Mouse (Mus musculus): ENCODE results near the gene Abt1. TPM values are rescaled to one million over a fixed set of nuclear protein-coding genes. Genes with fewer than 3 reads are reported as not detected.

Gene Abt1
- total RNA-seq, 1 experiment, result 15.5 TPM

DNA sequence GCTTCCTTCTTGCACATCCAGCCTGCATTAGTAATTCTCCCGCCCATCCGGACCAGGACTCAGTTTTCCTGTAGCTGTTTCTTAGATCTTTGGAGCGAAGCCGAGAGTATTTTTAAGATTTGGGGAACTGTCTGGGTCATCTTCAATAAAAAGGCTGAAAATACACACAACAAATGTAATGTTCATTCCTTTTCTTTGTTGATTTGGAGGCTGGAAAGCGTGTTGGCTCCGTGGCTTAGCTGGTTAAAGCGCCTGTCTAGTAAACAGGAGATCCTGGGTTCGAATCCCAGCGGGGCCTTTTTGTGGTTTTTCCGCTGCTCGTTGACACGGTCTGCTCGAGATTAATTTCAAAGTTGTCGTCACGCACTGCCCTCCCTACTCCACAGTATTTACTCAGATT is 26.7 kb upstream of the Abt1 start:
- Histone ChIP-seq H3K36me3 (ENCODE audit: control insufficient read depth, insufficient read depth, low read length, poor library complexity, severe bottlenecking) (no peaks in the 10 kb centered on the region), H3K9me3 (ENCODE audit: control insufficient read depth, insufficient read depth, low read depth, low read length) (no peaks in the 10 kb centered on the region), H3K4me1 (ENCODE audit: control insufficient read depth in 2 of 2, insufficient read depth in 2 of 2, low read length in 2 of 2, poor library complexity in 1 of 2) (peaks cover 0 to 3% of the 10 kb centered on the region in 2 experiments; a peak in 1 of 4 replicates), H3K27ac (ENCODE audit: insufficient read depth, low read depth, low read length, poor library complexity, severe bottlenecking) (no peak overlapping the region), H3K9ac (ENCODE audit: insufficient read depth, low read depth, low read length, poor library complexity, severe bottlenecking) (peak overlapping the region; percentile 66), H3K4me3 (ENCODE audit: insufficient read depth in 1 of 2, low read depth in 1 of 2, low read length in 2 of 2, poor library complexity in 1 of 2, severe bottlenecking in 1 of 2) (peak overlapping the region; percentile 60 to 70)
- in situ Hi-C loops (cut with MboI; ENCODE audit: low sequenced_read_pairs in 2 of 2, unreplicated experiment in 2 of 2), result no loop called here
- no peak for DNase-seq (ENCODE audit: low read depth, low spot score)
- TF ChIP-seq ZC3H11A (IDR thresholded peaks at IDR 0.05; ENCODE audit: borderline replicate concordance, low read depth, low read length), result no peak
- TF ChIP-seq ZNF384 (IDR thresholded peaks at IDR 0.05; ENCODE audit: low read depth, low read length), result no peak
- no peak for TF ChIP-seq CHD2 (IDR thresholded peaks at IDR 0.05; ENCODE audit: low read depth, low read length)
- TF ChIP-seq MAFK (IDR thresholded peaks at IDR 0.05; ENCODE audit: insufficient read depth, low read depth, low read length), result peak; percentile 94
- TF ChIP-seq HCFC1 (IDR thresholded peaks at IDR 0.05; ENCODE audit: borderline replicate concordance, insufficient read depth, low read length), result no peak

DNA sequence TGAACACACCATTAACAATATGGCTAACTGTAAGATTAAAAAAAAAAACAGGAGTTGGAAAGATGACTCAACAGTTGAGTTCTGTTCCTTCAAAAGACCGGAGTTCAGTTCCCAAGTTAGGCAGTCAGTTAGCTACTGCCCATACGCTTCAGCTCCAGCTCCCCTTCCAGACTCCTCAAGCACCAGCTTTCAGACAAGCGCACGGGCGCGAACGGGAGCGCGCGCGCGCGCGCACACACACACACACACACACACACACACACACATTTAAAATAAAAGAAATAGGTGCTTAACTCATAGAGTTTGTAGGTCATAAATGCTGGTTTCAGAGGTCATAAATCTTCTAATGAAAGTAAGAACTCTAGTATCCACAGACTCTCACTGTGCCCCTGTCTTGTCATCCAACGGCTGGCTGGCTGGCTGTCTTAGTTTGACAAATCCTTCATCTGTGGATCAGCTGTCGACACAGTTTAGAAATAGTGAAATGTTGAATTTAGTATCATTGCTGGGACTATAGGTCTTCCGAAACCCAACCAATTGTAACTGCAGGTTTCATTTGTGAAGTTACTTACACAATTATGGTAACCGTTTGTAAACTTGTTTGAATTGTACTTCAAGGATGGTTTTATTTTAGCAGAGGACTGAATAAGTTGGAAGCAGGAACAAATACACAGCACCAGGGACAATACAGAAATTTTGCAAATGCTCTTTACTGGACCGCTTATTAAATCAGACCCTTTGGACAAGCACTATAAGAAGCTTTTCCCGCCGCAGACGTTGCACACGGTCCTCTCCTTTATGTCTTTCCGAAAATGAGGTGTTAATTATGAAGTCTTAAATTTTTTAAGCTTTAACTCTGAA is 25.8 kb upstream of the Abt1 start:
- Histone ChIP-seq H3K9me3 (ENCODE audit: control insufficient read depth, insufficient read depth, low read depth, low read length) (no peaks in the 10 kb centered on the region), H3K4me3 (ENCODE audit: insufficient read depth in 1 of 2, low read depth in 1 of 2, low read length in 2 of 2, poor library complexity in 1 of 2, severe bottlenecking in 1 of 2) (peak overlapping the region; percentile 60 to 70), H3K9ac (ENCODE audit: insufficient read depth, low read depth, low read length, poor library complexity, severe bottlenecking) (no peak overlapping the region), H3K4me1 (ENCODE audit: control insufficient read depth in 2 of 2, insufficient read depth in 2 of 2, low read length in 2 of 2, poor library complexity in 1 of 2) (peaks cover 3 to 4% of the 10 kb centered on the region in 2 experiments; a peak in 2 of 4 replicates), H3K36me3 (ENCODE audit: control insufficient read depth, insufficient read depth, low read length, poor library complexity, severe bottlenecking) (no peaks in the 10 kb centered on the region), H3K27ac (ENCODE audit: insufficient read depth, low read depth, low read length, poor library complexity, severe bottlenecking) (no peak overlapping the region)
- DNase-seq (ENCODE audit: low read depth, low spot score), result no peak
- in situ Hi-C loops (cut with MboI; ENCODE audit: low sequenced_read_pairs in 2 of 2, unreplicated experiment in 2 of 2), result loop anchor here (25.0 kb wide), 1 partner anchor 1537 kb away; no protein-coding TSS in a partner anchor
- TF ChIP-seq MAFK (IDR thresholded peaks at IDR 0.05; ENCODE audit: insufficient read depth, low read depth, low read length) (0 out of 2 replicates have a peak, but pooled peaks have one; percentile 34), ZC3H11A (IDR thresholded peaks at IDR 0.05; ENCODE audit: borderline replicate concordance, low read depth, low read length) (no peak), HCFC1 (IDR thresholded peaks at IDR 0.05; ENCODE audit: borderline replicate concordance, insufficient read depth, low read length) (0 out of 2 replicates have a peak, but pooled peaks have one; percentile 24), CHD2 (IDR thresholded peaks at IDR 0.05; ENCODE audit: low read depth, low read length) (no peak), ZNF384 (IDR thresholded peaks at IDR 0.05; ENCODE audit: low read depth, low read length) (no peak)

DNA sequence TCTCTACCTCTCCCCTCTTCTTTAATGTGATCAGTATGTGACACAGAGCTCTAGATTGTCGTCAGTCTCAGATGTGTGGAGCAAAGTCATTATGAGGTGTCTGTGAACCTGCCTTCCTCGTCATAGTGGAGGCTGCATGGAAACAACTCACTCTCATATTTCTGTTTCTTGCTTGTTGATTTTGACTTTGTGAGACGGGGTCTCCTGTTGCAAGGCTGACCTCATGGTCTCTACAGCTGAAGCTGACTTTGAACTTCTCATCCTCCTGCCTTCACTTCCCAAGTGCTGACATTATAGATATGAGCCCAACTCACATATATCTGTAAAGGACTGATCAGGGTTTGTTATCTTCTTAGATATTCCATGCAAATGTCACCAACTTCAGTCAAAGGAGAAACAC is 25.1 kb upstream of the Abt1 start:
- no peak for DNase-seq (ENCODE audit: low read depth, low spot score)
- Histone ChIP-seq H3K9me3 (ENCODE audit: control insufficient read depth, insufficient read depth, low read depth, low read length) (no peaks in the 10 kb centered on the region), H3K27ac (ENCODE audit: insufficient read depth, low read depth, low read length, poor library complexity, severe bottlenecking) (no peak overlapping the region), H3K36me3 (ENCODE audit: control insufficient read depth, insufficient read depth, low read length, poor library complexity, severe bottlenecking) (no peaks in the 10 kb centered on the region), H3K4me3 (ENCODE audit: insufficient read depth in 1 of 2, low read depth in 1 of 2, low read length in 2 of 2, poor library complexity in 1 of 2, severe bottlenecking in 1 of 2) (peak overlapping the region in 1 of 2 experiments; percentile 60; a peak in 2 of 4 replicates), H3K4me1 (ENCODE audit: control insufficient read depth in 2 of 2, insufficient read depth in 2 of 2, low read length in 2 of 2, poor library complexity in 1 of 2) (peaks cover 3 to 4% of the 10 kb centered on the region in 2 experiments; a peak in 2 of 4 replicates), H3K9ac (ENCODE audit: insufficient read depth, low read depth, low read length, poor library complexity, severe bottlenecking) (no peak overlapping the region)
- TF ChIP-seq ZNF384 (IDR thresholded peaks at IDR 0.05; ENCODE audit: low read depth, low read length), result no peak
- no peak for TF ChIP-seq ZC3H11A (IDR thresholded peaks at IDR 0.05; ENCODE audit: borderline replicate concordance, low read depth, low read length)
- no peak for TF ChIP-seq MAFK (IDR thresholded peaks at IDR 0.05; ENCODE audit: insufficient read depth, low read depth, low read length)
- no peak for TF ChIP-seq HCFC1 (IDR thresholded peaks at IDR 0.05; ENCODE audit: borderline replicate concordance, insufficient read depth, low read length)
- no peak for TF ChIP-seq CHD2 (IDR thresholded peaks at IDR 0.05; ENCODE audit: low read depth, low read length)
- in situ Hi-C loops (cut with MboI; ENCODE audit: low sequenced_read_pairs in 2 of 2, unreplicated experiment in 2 of 2), result loop anchor here (25.0 kb wide), 1 partner anchor 1536 kb away; no protein-coding TSS in a partner anchor

DNA sequence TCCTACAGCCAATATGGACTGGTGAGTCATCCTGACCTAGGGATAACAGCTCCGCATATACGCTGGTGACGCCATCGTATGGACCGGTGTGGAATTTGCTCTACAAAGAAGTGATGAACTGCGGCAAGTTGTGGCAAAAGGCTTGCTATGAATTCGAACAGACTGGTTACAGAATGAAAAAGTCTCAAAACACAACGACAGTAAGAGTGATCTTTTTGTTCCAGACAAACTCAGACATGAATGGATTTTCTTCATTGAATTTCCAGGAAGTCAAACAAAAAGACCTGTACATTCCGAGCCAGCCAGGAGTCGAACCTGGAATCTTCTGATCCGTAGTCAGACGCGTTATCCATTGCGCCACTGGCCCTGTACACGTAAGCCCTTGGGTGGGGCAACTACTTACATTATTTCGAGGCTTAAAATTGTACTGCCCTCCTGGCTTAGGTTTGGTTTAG is 22.9 kb upstream of the Abt1 start:
- DNase-seq (ENCODE audit: low read depth, low spot score), result no peak
- peak; percentile 88 for TF ChIP-seq MAFK (IDR thresholded peaks at IDR 0.05; ENCODE audit: insufficient read depth, low read depth, low read length)
- no peak for TF ChIP-seq CHD2 (IDR thresholded peaks at IDR 0.05; ENCODE audit: low read depth, low read length)
- in situ Hi-C loops (cut with MboI; ENCODE audit: low sequenced_read_pairs in 2 of 2, unreplicated experiment in 2 of 2), result loop anchor here (25.0 kb wide), 1 partner anchor 1534 kb away; no protein-coding TSS in a partner anchor
- H3K9ac ChIP-seq (ENCODE audit: insufficient read depth, low read depth, low read length, poor library complexity, severe bottlenecking), result peak overlapping the region; percentile 74; the same call in 1 of the 2 replicates
- H3K27ac ChIP-seq (ENCODE audit: insufficient read depth, low read depth, low read length, poor library complexity, severe bottlenecking), result peak overlapping the region; percentile 74; the same call in 1 of the 2 replicates
- peaks cover 3 to 4% of the 10 kb centered on the region in 2 experiments; a peak in 2 of 4 replicates for H3K4me1 ChIP-seq (ENCODE audit: control insufficient read depth in 2 of 2, insufficient read depth in 2 of 2, low read length in 2 of 2, poor library complexity in 1 of 2)
- no peaks in the 10 kb centered on the region for H3K36me3 ChIP-seq (ENCODE audit: control insufficient read depth, insufficient read depth, low read length, poor library complexity, severe bottlenecking)
- no peaks in the 10 kb centered on the region for H3K9me3 ChIP-seq (ENCODE audit: control insufficient read depth, insufficient read depth, low read depth, low read length)
- H3K4me3 ChIP-seq (ENCODE audit: insufficient read depth in 1 of 2, low read depth in 1 of 2, low read length in 2 of 2, poor library complexity in 1 of 2, severe bottlenecking in 1 of 2), result peak overlapping the region; percentile 74 to 91
